Mouse (Mus musculus) heart, embryonic 14.5 days (tissue): ENCODE measurements at regions not wholly inside any gene's neighbourhood (a gene's known extent, or its start where the extent isn't known, plus 50 kb on each side); places are given as distances from the start of the nearest gene placed in this dataset.

ENCODE experiments used
- ATAC-seq: fragments of 200-750 bp; cut with Nextera tagmentation; 2 replicates; pipeline ENCODE4 v1.8.0; 2017; ENCODE audit warnings: low read depth, moderate TSS enrichment; ENCODE audit not compliant: insufficient number of reproducible peaks, insufficient read depth, low FRiP score
- H3K27ac ChIP-seq, 2 experiments: fragments of 200-500 bp in 1 of 2; fragments of 300-500 bp in 1 of 2; sonication (generic) in 1 of 2; replicated peaks in 1 of 2; 2 replicates each; pipeline ENCODE4 v1.5.1; 2012 to 2014; ENCODE audit warnings: low read depth in 2 of 2, low read length in 2 of 2, control low read depth in 1 of 2, mild to moderate bottlenecking in 1 of 2, mixed read lengths in 1 of 2; ENCODE audit not compliant: control insufficient read depth in 1 of 2, insufficient read depth in 1 of 2
- H3K27me3 ChIP-seq: fragments of 300-500 bp; sonication (generic); 2 replicates; pipeline ENCODE4 v1.6.1; 2014; ENCODE audit warnings: mild to moderate bottlenecking, low read length, control low read depth; ENCODE audit not compliant: control insufficient read depth, insufficient read depth
- H3K36me3 ChIP-seq: fragments of 300-500 bp; sonication (generic); 2 replicates; pipeline ENCODE4 v1.6.1; 2014; ENCODE audit warnings: mild to moderate bottlenecking, control low read depth, low read length, mixed read lengths; ENCODE audit not compliant: control insufficient read depth, insufficient read depth
- H3K4me1 ChIP-seq, 2 experiments: fragments of 200-500 bp in 1 of 2; fragments of 300-500 bp in 1 of 2; sonication (generic) in 1 of 2; 2 replicates each; pipeline ENCODE4 v1.6.1; 2012 to 2014; ENCODE audit warnings: low read length in 2 of 2, control low read depth in 1 of 2, mixed read lengths in 1 of 2; ENCODE audit not compliant: control insufficient read depth in 2 of 2, insufficient read depth in 2 of 2
- H3K4me2 ChIP-seq: fragments of 300-500 bp; sonication (generic); 2 replicates; pipeline ENCODE4 v1.6.1; 2014; ENCODE audit warnings: mild to moderate bottlenecking, low read length
- H3K4me3 ChIP-seq, 2 experiments: fragments of 200-500 bp in 1 of 2; fragments of 300-500 bp in 1 of 2; sonication (generic) in 1 of 2; 2 replicates each; pipeline ENCODE4 v1.5.1; 2012 to 2014; ENCODE audit warnings: low read length in 2 of 2, mild to moderate bottlenecking in 2 of 2, control low read depth in 1 of 2, low read depth in 1 of 2, moderate library complexity in 1 of 2; ENCODE audit not compliant: control insufficient read depth in 1 of 2, insufficient read depth in 1 of 2
- H3K9ac ChIP-seq: fragments of 300-500 bp; sonication (generic); 2 replicates; pipeline ENCODE4 v1.6.1; 2014; ENCODE audit warnings: mild to moderate bottlenecking, low read length
- H3K9me3 ChIP-seq: fragments of 300-500 bp; sonication (generic); 2 replicates; pipeline ENCODE4 v1.6.1; 2016; ENCODE audit warnings: low read length, control low read depth; ENCODE audit not compliant: control insufficient read depth
- WGBS: fragments of 180-500 bp; shearing (Covaris S2); extraction: QIAGEN DNeasy Blood & Tissue Kit; methylation state at CpG from one replicate; pipeline ENCODE4 v1.1.7; 2014; 5-methylcytosine and 5-hydroxymethylcytosine counted together

DNA sequence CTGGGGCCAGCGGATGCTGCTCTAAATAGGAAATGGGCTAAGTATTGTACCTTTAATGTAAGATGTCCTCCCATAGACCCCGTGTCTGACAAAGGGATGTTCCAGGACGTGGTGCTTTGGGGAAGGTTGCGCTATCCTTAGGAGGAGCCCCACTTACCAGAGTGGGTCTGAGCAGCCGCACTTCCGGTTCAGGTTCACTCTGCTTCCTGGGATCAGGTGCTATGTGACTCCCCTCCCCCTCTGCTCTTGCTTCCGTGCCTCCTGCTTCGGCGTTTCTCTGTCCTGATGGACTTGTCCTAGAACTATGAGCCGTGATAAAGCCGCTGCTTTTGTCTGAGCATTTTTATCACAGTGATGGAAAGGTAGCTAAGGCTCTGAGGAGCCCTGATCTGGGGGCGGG is 57.4 kb upstream of the Hs6st1 start:
- Histone ChIP-seq H3K27ac (no peak overlapping the region), H3K4me2 (no peak overlapping the region), H3K9ac (no peak overlapping the region), H3K4me1 (peaks cover 13 to 25% of the 10 kb centered on the region in 2 experiments), H3K9me3 (no peaks in the 10 kb centered on the region), H3K36me3 (no peaks in the 10 kb centered on the region), H3K27me3 (no peaks in the 10 kb centered on the region), H3K4me3 (no peak overlapping the region)
- 48% methylated on average over 12 of the region's 12 CpGs for WGBS
- ATAC-seq: no peak

DNA sequence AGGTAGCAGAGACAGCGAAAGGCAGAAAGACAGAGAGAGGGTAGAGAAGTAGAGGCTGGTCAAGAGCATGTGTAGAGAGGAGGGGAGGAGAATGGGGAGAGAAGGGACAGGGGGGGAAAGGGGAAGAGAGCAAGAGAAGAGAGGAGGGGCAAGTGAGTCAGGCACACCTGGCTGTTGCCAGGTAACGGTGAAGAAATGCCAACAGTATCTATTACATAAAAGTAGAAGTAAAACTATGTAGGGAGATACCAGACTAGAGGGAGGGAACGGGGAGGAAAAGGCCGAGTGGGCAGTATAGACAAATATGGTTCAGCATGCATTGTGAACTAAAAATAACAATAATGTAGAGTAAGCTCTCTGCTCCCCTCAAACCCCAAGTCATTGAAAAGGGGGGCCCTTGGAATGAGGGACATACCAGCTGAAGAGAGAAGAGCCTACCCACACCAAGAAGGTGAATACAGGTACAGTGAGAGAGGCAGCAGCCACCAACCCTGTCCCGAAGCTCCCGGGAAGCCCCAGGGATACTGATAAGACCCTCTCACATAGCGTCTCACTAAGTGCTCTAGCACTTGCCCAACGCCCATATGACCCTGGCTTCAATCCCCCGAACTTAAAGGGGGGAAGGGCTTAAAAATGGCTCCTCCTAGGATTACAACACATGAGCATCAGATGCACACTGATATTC is 56.0 kb upstream of the Hs6st1 start:
- no peak overlapping the region for H3K27ac ChIP-seq
- H3K36me3 ChIP-seq: no peaks in the 10 kb centered on the region
- H3K27me3 ChIP-seq: no peaks in the 10 kb centered on the region
- H3K4me3 ChIP-seq: no peak overlapping the region
- WGBS: 33% methylated on average over 9 of the region's 9 CpGs
- no peak for ATAC-seq
- no peak overlapping the region for H3K4me2 ChIP-seq
- no peak overlapping the region for H3K9ac ChIP-seq
- peaks cover 20 to 33% of the 10 kb centered on the region in 2 experiments for H3K4me1 ChIP-seq
- H3K9me3 ChIP-seq: no peaks in the 10 kb centered on the region

DNA sequence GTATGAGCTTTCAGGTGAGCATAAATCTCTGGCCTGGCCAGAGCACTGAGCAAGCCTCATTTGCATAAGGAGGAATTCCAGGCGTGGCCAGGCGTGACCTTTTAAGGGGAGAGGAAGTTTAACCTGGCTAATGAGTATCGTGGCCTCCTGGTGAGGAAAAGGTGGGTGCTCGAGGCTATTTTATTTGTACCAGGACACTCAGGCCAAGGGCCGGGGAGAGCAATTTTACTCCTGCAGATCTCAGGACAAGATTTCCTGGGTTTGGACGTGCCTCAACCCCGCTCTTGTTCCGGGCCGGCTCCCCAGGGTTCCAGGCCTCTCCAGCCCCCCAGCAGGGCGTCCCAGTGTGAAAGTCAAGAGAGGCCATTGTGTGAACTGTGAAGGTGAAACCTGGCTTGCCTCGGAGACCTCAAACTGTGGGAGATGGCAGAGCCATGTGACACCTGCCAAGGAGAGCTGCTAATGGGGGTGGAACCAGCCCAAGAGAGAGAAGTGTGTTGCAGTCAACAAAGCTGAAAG is 54.3 kb upstream of the Hs6st1 start:
- Histone ChIP-seq H3K4me2 (no peak overlapping the region), H3K36me3 (no peaks in the 10 kb centered on the region), H3K9me3 (no peaks in the 10 kb centered on the region; the same call in 1 of the 2 replicates), H3K4me1 (peaks cover 26 to 40% of the 10 kb centered on the region in 2 experiments), H3K4me3 (no peak overlapping the region), H3K27ac (no peak overlapping the region), H3K9ac (no peak overlapping the region), H3K27me3 (no peaks in the 10 kb centered on the region)
- ATAC-seq: no peak
- 49% methylated on average over 11 of the region's 11 CpGs for WGBS

DNA sequence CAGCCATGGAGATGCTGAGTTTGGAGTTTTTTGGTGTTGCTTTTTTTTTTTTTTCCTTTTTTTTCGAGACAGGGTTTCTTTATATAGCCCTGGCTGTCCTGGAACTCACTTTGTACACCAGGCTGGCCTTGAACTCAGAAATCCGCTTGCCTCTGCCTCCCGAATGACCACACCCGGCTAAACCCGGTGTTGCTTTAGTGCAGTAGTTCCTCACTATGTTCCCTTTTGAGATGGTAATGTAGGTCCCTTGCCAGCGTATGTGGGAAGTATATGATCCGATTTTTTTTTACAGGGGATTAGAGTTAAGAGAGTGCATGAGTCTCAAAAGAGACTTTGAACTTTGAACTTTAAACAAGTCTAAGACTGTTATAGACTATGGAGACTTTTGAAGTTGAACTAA is 53.8 kb upstream of the Hs6st1 start:
- Histone ChIP-seq H3K9ac (no peak overlapping the region), H3K9me3 (no peaks in the 10 kb centered on the region; the same call in 1 of the 2 replicates), H3K4me1 (peaks cover 26 to 38% of the 10 kb centered on the region in 2 experiments), H3K4me3 (no peak overlapping the region), H3K36me3 (no peaks in the 10 kb centered on the region), H3K27me3 (no peaks in the 10 kb centered on the region), H3K4me2 (no peak overlapping the region), H3K27ac (no peak overlapping the region)
- WGBS: 79% methylated on average over 7 of the region's 7 CpGs
- no peak for ATAC-seq

DNA sequence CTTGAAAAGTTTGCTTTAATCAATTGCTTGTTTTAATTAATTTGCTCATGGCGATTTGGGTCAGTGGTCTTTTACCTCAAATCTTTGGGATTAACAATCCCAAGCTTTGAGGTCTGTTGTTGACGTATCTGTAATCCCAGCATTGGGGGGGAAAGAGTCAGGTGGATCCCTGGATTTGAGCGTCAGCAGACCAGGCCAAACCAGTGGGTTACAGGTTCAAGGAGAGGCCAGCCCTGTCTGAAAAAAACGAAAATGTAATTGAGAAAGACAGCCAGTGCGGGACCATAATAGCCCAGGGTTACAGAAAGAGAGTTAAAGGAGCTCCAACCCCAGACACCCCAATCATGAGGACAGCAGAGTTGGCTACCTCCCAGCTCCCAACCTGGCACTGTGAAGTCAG is 53.0 kb upstream of the Hs6st1 start:
- Histone ChIP-seq H3K36me3 (no peaks in the 10 kb centered on the region), H3K4me1 (peaks cover 26 to 38% of the 10 kb centered on the region in 2 experiments), H3K4me2 (no peak overlapping the region), H3K27ac (0 out of 4 replicates have a peak overlapping the region, but pooled peaks of 1 of the 2 experiments have one; percentile 3), H3K9ac (no peak overlapping the region), H3K9me3 (no peaks in the 10 kb centered on the region; the same call in 1 of the 2 replicates), H3K27me3 (no peaks in the 10 kb centered on the region), H3K4me3 (no peak overlapping the region)
- no peak for ATAC-seq
- 64% methylated on average over 5 of the region's 5 CpGs for WGBS

DNA sequence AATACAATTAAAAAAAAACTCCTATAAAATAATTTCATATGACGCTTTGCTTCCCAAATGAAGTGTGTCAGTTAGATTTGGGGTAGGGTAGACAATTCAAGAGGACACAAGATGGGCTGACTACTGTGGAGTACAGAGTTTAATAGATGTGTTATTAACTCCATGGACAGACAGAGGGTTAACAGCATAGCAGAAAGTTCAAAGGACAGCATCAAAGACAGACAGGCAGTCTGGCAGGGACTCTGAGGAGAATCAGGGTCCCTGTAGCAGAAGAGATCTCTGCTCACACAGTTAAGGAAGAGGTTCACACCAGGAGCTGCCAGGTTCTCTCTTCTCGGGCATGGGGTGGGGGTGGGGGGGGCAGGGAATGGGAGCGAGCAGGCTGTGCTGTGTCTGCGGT is 51.6 kb upstream of the Hs6st1 start:
- Histone ChIP-seq H3K9ac (peak overlapping the region; percentile 41; the same call in 1 of the 2 replicates), H3K4me2 (peak overlapping the region; percentile 50), H3K36me3 (no peaks in the 10 kb centered on the region), H3K27ac (peak overlapping the region; percentile 80 to 84), H3K9me3 (no peaks in the 10 kb centered on the region; the same call in 1 of the 2 replicates), H3K4me1 (peaks cover 24 to 38% of the 10 kb centered on the region in 2 experiments), H3K27me3 (no peaks in the 10 kb centered on the region), H3K4me3 (no peak overlapping the region)
- 36% methylated on average over 4 of the region's 4 CpGs for WGBS
- ATAC-seq: no peak

DNA sequence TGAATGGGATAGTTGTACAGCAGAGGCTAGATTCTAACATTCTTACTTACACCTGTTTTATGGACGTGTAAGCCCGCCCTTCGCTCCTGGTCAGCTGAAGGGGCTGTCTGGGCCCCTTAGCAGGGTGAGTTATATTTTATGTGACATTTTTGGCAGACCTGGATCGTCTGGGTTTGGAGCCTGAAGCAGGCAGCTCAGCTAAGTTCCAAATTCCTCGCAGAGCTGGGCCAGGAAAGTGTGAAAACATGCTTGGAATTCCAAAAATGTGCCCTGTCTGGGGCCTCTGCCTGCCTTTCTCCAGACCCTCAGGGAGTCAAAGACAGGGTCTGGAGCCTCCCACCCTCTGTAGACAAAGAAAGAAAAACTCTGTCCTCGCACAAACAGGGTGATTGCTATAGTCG is 51.1 kb upstream of the Hs6st1 start:
- Histone ChIP-seq H3K9me3 (no peaks in the 10 kb centered on the region; the same call in 1 of the 2 replicates), H3K27ac (peak overlapping the region; percentile 80 to 84), H3K36me3 (no peaks in the 10 kb centered on the region), H3K4me2 (peak overlapping the region; percentile 50), H3K9ac (peak overlapping the region; percentile 41; the same call in 1 of the 2 replicates), H3K4me1 (peaks cover 24 to 36% of the 10 kb centered on the region in 2 experiments), H3K4me3 (no peak overlapping the region), H3K27me3 (no peaks in the 10 kb centered on the region)
- peak; percentile 44; the same call in 1 of the 2 replicates for ATAC-seq
- WGBS: 2% methylated on average over 7 of the region's 7 CpGs
